Mouse (Mus musculus): ENCODE measurements around the gene Ccdc157. TPM values are rescaled to one million over a fixed set of nuclear protein-coding genes. Genes with fewer than 3 reads are reported as not detected.

Gene Ccdc157
- polyA plus RNA-seq, 1 experiment from 2014 or later: 12.3 TPM

GRCm38 (mm10) chr11:4174586-4174985, 14.5 kb upstream of the Ccdc157 start:
- Histone ChIP-seq H3K36me3 (peaks cover 98% of the 10 kb centered on the region), H3K27ac (no peak overlapping the region), H3K4me3 (no peak overlapping the region), H3K27me3 (no peaks in the 10 kb centered on the region), H3K4me1 (no peaks in the 10 kb centered on the region), H3K9me3 (no peaks in the 10 kb centered on the region), H3K9ac (no peak overlapping the region), H3K4me2 (no peak overlapping the region)
- ATAC-seq (ENCODE audit: insufficient number of reproducible peaks, low FRiP score, low TSS enrichment, low read depth): no peak
- WGBS: 85% methylated on average over 5 of the region's 5 CpGs

- H3K9me3 ChIP-seq: no peaks in the 10 kb centered on the region
- H3K4me3 ChIP-seq: no peak overlapping the region
- 89% methylated on average over 7 of the region's 7 CpGs for WGBS
- ATAC-seq (ENCODE audit: insufficient number of reproducible peaks, low FRiP score, low TSS enrichment, low read depth): no peak
- H3K4me2 ChIP-seq: no peak overlapping the region
- peaks cover 87% of the 10 kb centered on the region for H3K36me3 ChIP-seq
- H3K27me3 ChIP-seq: no peaks in the 10 kb centered on the region
- peaks cover 11% of the 10 kb centered on the region for H3K4me1 ChIP-seq
- H3K27ac ChIP-seq: no peak overlapping the region
- no peak overlapping the region for H3K9ac ChIP-seq
Measured at GRCm38 (mm10) chr11:4166467-4167090, 6.5 kb upstream of the Ccdc157 start.

- no peaks in the 10 kb centered on the region for H3K27me3 ChIP-seq
- H3K4me2 ChIP-seq: no peak overlapping the region
- WGBS: 63% methylated on average over 2 of the region's 2 CpGs
- H3K4me1 ChIP-seq: peaks cover 22% of the 10 kb centered on the region
- no peak; the same call in 1 of the 2 replicates for ATAC-seq (ENCODE audit: insufficient number of reproducible peaks, low FRiP score, low TSS enrichment, low read depth)
- no peak overlapping the region for H3K9ac ChIP-seq
- peaks cover 68% of the 10 kb centered on the region for H3K36me3 ChIP-seq
- no peak overlapping the region for H3K4me3 ChIP-seq
- H3K27ac ChIP-seq: no peak overlapping the region
- H3K9me3 ChIP-seq: no peaks in the 10 kb centered on the region
Measured at GRCm38 (mm10) chr11:4164701-4165100, 4.6 kb upstream of the Ccdc157 start.

- peak overlapping the region; percentile 90 for H3K4me3 ChIP-seq
- H3K27me3 ChIP-seq: no peaks in the 10 kb centered on the region
- peaks cover 41% of the 10 kb centered on the region for H3K4me1 ChIP-seq
- H3K36me3 ChIP-seq: peaks cover 32% of the 10 kb centered on the region
- ATAC-seq (ENCODE audit: insufficient number of reproducible peaks, low FRiP score, low TSS enrichment, low read depth): no peak
- no peaks in the 10 kb centered on the region for H3K9me3 ChIP-seq
- peak overlapping the region; percentile 79 for H3K4me2 ChIP-seq
- H3K9ac ChIP-seq: peak overlapping the region; percentile 81
- peak overlapping the region; percentile 87 for H3K27ac ChIP-seq
- WGBS: 5% methylated on average over 15 of the region's 15 CpGs
Measured at GRCm38 (mm10) chr11:4160758-4161480, 826 bp upstream of the Ccdc157 start.

GRCm38 (mm10) chr11:4158676-4159075, 1.4 kb downstream of the Ccdc157 start:
- Histone ChIP-seq H3K27ac (no peak overlapping the region), H3K9me3 (no peaks in the 10 kb centered on the region), H3K9ac (no peak overlapping the region), H3K4me1 (peaks cover 36% of the 10 kb centered on the region), H3K27me3 (no peaks in the 10 kb centered on the region), H3K4me2 (peak overlapping the region; percentile 79; the same call in 1 of the 2 replicates), H3K4me3 (no peak overlapping the region), H3K36me3 (peaks cover 18% of the 10 kb centered on the region; the same call in 1 of the 2 replicates)
- no peak for ATAC-seq (ENCODE audit: insufficient number of reproducible peaks, low FRiP score, low TSS enrichment, low read depth)
- 73% methylated on average over 3 of the region's 3 CpGs for whole genome bisulfite sequencing

- Histone ChIP-seq H3K9me3 (no peaks in the 10 kb centered on the region), H3K36me3 (peaks cover 24% of the 10 kb centered on the region; the same call in 1 of the 2 replicates), H3K27me3 (no peaks in the 10 kb centered on the region), H3K4me1 (peaks cover 23% of the 10 kb centered on the region), H3K4me3 (no peak overlapping the region), H3K27ac (no peak overlapping the region), H3K9ac (no peak overlapping the region), H3K4me2 (no peak overlapping the region)
- ATAC-seq (ENCODE audit: insufficient number of reproducible peaks, low FRiP score, low TSS enrichment, low read depth): no peak
- 49% methylated on average over 5 of the region's 5 CpGs for WGBS
Measured at GRCm38 (mm10) chr11:4155641-4156040, 4.5 kb downstream of the Ccdc157 start.

DNA sequence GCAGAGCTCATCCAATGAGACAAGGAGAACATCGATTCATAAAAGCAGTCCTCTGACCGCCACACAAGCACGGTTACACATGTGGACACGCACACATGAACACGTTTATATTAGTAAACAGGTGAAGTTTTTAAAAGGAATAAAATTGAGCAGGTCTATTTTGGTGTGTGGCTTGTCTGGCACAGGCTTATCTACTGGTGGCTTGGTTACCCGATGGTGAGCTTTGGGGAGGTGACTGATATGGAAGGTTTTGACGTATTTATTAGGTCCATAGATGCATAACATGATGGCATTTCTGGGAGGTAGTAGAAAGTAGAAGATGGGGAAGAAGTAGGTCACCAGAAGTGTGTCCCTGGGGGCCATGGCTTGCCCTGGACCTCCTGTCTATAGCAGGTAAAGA, 6.4 kb downstream of the Ccdc157 start:
- no peak overlapping the region for H3K27ac ChIP-seq
- WGBS: 91% methylated on average over 7 of the region's 7 CpGs
- H3K4me1 ChIP-seq: peaks cover 9% of the 10 kb centered on the region
- H3K4me3 ChIP-seq: no peak overlapping the region
- H3K4me2 ChIP-seq: no peak overlapping the region
- no peak for ATAC-seq (ENCODE audit: insufficient number of reproducible peaks, low FRiP score, low TSS enrichment, low read depth)
- no peaks in the 10 kb centered on the region for H3K27me3 ChIP-seq
- peaks cover 33% of the 10 kb centered on the region for H3K36me3 ChIP-seq
- H3K9me3 ChIP-seq: no peaks in the 10 kb centered on the region
- H3K9ac ChIP-seq: no peak overlapping the region

DNA sequence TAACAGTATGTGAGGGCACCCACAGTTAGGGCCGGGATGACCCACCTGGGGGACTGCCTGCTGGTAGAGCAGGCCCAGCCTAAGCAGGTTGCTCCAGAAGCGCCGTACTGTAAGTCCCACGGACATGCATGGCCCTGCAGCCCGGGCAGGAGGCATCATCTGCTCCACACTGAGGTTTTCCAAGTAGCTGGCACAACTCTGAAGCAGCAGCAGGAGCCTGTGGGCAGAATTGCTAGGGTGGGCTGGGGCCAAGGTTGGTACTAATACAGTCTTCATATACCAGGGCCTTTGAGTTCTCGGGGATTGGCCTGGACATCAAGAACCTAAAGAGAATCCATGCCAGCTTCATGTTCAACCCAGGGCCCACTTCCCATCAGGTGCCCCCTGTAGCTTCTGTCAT, 10.2 kb downstream of the Ccdc157 start:
- H3K9me3 ChIP-seq: no peaks in the 10 kb centered on the region
- H3K9ac ChIP-seq: no peak overlapping the region
- WGBS: 92% methylated on average over 6 of the region's 6 CpGs
- H3K4me3 ChIP-seq: no peak overlapping the region
- ATAC-seq (ENCODE audit: insufficient number of reproducible peaks, low FRiP score, low TSS enrichment, low read depth): no peak
- no peak overlapping the region for H3K4me2 ChIP-seq
- peaks cover 63% of the 10 kb centered on the region for H3K36me3 ChIP-seq
- no peaks in the 10 kb centered on the region for H3K27me3 ChIP-seq
- no peaks in the 10 kb centered on the region for H3K4me1 ChIP-seq
- H3K27ac ChIP-seq: no peak overlapping the region

DNA sequence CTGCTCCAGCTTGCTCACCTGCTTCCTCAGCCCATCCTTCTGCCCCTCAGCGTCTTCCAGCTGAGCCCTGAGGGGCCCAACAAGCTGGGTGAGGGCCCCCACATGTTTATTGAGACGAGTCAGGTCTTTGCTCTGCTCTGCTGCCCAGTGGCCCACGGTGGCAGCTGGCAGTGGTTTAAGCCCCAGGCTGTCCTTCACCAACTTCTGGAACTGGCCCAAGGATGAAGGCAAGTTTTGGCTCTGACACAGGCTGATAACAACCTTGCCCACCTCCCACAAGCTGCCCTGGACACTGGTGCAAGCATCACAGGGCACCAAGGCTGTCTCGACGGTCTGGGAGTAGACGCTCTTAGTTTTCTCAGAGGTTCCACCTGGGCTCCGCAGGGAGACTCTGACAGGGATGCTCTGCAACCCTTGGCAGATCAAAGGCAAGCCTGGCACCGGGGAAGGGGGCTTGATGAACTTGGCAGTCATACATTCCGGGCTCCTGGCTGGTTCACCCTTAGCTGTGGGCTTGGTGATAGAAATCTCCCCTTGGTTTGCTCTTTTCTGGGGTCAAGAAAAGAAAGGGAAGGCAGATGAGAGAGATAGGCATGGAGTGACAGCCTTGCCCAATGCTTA, 11.4 kb downstream of the Ccdc157 start:
- no peaks in the 10 kb centered on the region for H3K9me3 ChIP-seq
- no peak overlapping the region for H3K4me2 ChIP-seq
- ATAC-seq (ENCODE audit: insufficient number of reproducible peaks, low FRiP score, low TSS enrichment, low read depth): no peak
- no peaks in the 10 kb centered on the region for H3K4me1 ChIP-seq
- H3K4me3 ChIP-seq: no peak overlapping the region
- no peak overlapping the region for H3K9ac ChIP-seq
- no peaks in the 10 kb centered on the region for H3K27me3 ChIP-seq
- H3K36me3 ChIP-seq: peaks cover 71% of the 10 kb centered on the region
- WGBS: 76% methylated on average over 9 of the region's 9 CpGs
- no peak overlapping the region for H3K27ac ChIP-seq

DNA sequence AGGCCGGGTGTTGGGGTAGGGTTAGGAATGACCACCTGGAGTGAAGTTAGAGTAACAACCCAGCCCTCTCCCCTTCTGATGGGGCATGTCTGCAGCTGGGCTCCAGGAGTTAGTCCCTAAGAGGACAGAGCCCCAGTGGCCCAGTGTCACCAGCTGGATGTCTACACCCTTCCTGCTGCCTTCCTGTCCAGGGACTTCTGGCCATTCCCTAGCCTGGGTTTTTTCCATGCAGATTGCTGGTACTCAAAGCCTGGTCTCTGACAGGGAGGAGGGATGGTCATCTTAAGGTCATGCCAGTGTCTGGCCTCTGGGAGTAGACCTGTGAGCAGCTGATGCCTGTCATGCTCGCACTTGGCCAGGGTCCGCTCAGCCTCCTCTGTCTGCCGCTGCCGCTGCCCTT, 12.0 kb downstream of the Ccdc157 start:
- no peak overlapping the region for H3K4me3 ChIP-seq
- H3K9me3 ChIP-seq: no peaks in the 10 kb centered on the region
- H3K9ac ChIP-seq: no peak overlapping the region
- H3K36me3 ChIP-seq: peaks cover 77% of the 10 kb centered on the region
- WGBS: 75% methylated on average over 5 of the region's 5 CpGs
- no peak overlapping the region for H3K4me2 ChIP-seq
- no peaks in the 10 kb centered on the region for H3K27me3 ChIP-seq
- H3K27ac ChIP-seq: no peak overlapping the region
- no peaks in the 10 kb centered on the region for H3K4me1 ChIP-seq
- ATAC-seq (ENCODE audit: insufficient number of reproducible peaks, low FRiP score, low TSS enrichment, low read depth): no peak

- WGBS: 85% methylated on average over 7 of the region's 10 CpGs
- H3K36me3 ChIP-seq: peaks cover 85% of the 10 kb centered on the region
Measured at GRCm38 (mm10) chr11:4147098-4147497, 13.0 kb downstream of the Ccdc157 start.

GRCm38 (mm10) chr11:4146381-4146780, 13.7 kb downstream of the Ccdc157 start:
- H3K9me3 ChIP-seq: no peaks in the 10 kb centered on the region

More at GRCm38 (mm10) chr11:4147098-4147497, 13.0 kb downstream of the Ccdc157 start:
- ATAC-seq (ENCODE audit: insufficient number of reproducible peaks, low FRiP score, low TSS enrichment, low read depth): no peak
- no peaks in the 10 kb centered on the region for H3K27me3 ChIP-seq
- no peaks in the 10 kb centered on the region for H3K4me1 ChIP-seq
- H3K4me2 ChIP-seq: no peak overlapping the region
- H3K27ac ChIP-seq: no peak overlapping the region
- no peak overlapping the region for H3K4me3 ChIP-seq
- H3K9me3 ChIP-seq: no peaks in the 10 kb centered on the region
- H3K9ac ChIP-seq: no peak overlapping the region

More at GRCm38 (mm10) chr11:4146381-4146780, 13.7 kb downstream of the Ccdc157 start:
- H3K36me3 ChIP-seq: peaks cover 85% of the 10 kb centered on the region
- no peak overlapping the region for H3K9ac ChIP-seq
- H3K27ac ChIP-seq: no peak overlapping the region
- WGBS: 69% methylated on average over 6 of the region's 6 CpGs
- ATAC-seq (ENCODE audit: insufficient number of reproducible peaks, low FRiP score, low TSS enrichment, low read depth): no peak
- no peaks in the 10 kb centered on the region for H3K27me3 ChIP-seq
- H3K4me2 ChIP-seq: no peak overlapping the region
- H3K4me3 ChIP-seq: no peak overlapping the region
- H3K4me1 ChIP-seq: no peaks in the 10 kb centered on the region

Measured in limb, embryonic 15.5 days (tissue).